Mouse (Mus musculus) adrenal gland, adult 18-20 months (tissue): Measurements from ENCODE around the gene Fam50b. TPM values are rescaled to one million over a fixed set of nuclear protein-coding genes. Genes with fewer than 3 reads are reported as not detected.

Source experiments
- DNase-seq, 2 experiments: peaks; one replicate each; pipeline ENCODE4 v3.0.0; 2021 to 2022; ENCODE audit warnings: low spot score in 2 of 2
- total RNA-seq, 2 experiments: library from RNA; stranded (reverse); gene quantifications; 1 replicate in 1 of 2; 2 replicates in 1 of 2; pipeline ENCODE4 v1.2.3; 2021

Gene Fam50b
- total RNA-seq, 2 experiments from 2014 or later, result not detected

- DNase-seq, result no peak
Observed at GRCm38 (mm10) chr13:34737968-34738698, 3.5 kb downstream of the Fam50b start.

GRCm38 (mm10) chr13:34738699-34738973 lies 4.0 kb downstream of the Fam50b start:
- no peak for DNase-seq

GRCm38 (mm10) chr13:34739071-34739470 lies 4.4 kb downstream of the Fam50b start:
- no peak for DNase-seq

- no peak for DNase-seq
Observed at GRCm38 (mm10) chr13:34741254-34741653, 6.6 kb downstream of the Fam50b start.

GRCm38 (mm10) chr13:34741813-34742568 lies 7.3 kb downstream of the Fam50b start:
- no peak for DNase-seq

GRCm38 (mm10) chr13:34746811-34747210 lies 12.2 kb downstream of the Fam50b start:
- DNase-seq, result no peak

- DNase-seq, result no peak
Observed at GRCm38 (mm10) chr13:34748530-34748929, 13.9 kb downstream of the Fam50b start.

GRCm38 (mm10) chr13:34759202-34759601 lies 24.6 kb downstream of the Fam50b start:
- DNase-seq, result no peak

GRCm38 (mm10) chr13:34760518-34761287 lies 26.1 kb downstream of the Fam50b start:
- no peak for DNase-seq

GRCm38 (mm10) chr13:34762136-34762535 lies 27.5 kb downstream of the Fam50b start:
- no peak for DNase-seq

GRCm38 (mm10) chr13:34762865-34763264 lies 28.2 kb downstream of the Fam50b start:
- DNase-seq, result no peak

GRCm38 (mm10) chr13:34765269-34765668 lies 30.6 kb downstream of the Fam50b start:
- DNase-seq, result no peak

- no peak for DNase-seq
Observed at GRCm38 (mm10) chr13:34766572-34766971, 31.9 kb downstream of the Fam50b start.

GRCm38 (mm10) chr13:34767527-34768292 lies 33.1 kb downstream of the Fam50b start:
- DNase-seq, result no peak

- DNase-seq, result no peak
Observed at GRCm38 (mm10) chr13:34776767-34777166, 42.1 kb downstream of the Fam50b start.

- no peak for DNase-seq
Observed at GRCm38 (mm10) chr13:34780856-34781610, 46.4 kb downstream of the Fam50b start.

GRCm38 (mm10) chr13:34781611-34782009 lies 47.0 kb downstream of the Fam50b start:
- no peak for DNase-seq

- no peak for DNase-seq
Observed at GRCm38 (mm10) chr13:34784818-34785217, 50.2 kb downstream of the Fam50b start.

GRCm38 (mm10) chr13:34786634-34787033 lies 52.0 kb downstream of the Fam50b start:
- no peak for DNase-seq

GRCm38 (mm10) chr13:34787546-34787945 lies 52.9 kb downstream of the Fam50b start:
- no peak for DNase-seq
